In the genomic region with DNA sequence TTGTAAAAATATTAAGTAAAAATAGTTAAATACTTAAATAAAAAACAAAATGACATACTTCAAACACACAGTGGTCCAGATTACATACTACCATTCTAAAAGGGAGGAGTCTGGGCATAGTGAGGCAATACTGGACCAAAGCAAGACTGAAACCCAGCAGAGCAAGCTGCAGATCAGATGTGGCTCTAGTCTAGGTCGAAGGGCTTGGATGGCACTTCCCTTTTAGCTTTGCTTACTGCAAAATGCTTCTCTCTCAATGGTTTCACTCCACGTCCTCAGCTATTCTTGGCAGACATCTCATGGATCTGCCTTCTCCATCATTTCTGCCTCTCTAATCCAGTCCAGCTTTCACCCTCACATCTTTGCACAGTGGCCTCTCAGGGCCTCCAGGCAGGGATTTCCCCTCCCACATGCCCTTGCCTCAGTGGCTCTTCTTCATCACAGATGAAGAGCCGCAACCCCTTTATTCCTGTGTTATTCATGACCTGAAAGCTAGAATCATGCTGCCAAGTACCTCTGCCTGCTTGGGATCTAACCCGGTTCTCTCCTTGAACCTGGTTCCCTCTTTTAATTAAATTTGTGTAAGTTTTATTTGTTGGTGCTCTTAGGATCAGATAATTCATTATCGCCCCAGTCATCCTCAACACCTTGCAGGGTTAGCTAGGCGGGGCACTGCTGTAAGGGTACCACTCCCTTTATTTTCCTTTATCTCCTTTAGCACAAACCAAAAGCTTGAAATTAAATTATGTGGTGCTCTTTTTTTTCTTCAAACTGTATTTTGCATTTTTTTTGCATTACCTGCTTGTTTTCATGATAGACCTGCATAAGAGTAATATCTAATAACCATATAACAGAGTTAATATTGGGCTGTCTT, we compare ENCODE assay signal across 23 mouse cellular contexts. TPM values are rescaled to one million over a fixed set of nuclear protein-coding genes. Genes with fewer than 3 reads are reported as not detected.
DNase-seq lines count a peak whose midpoint lies in the region; ATAC-seq and TF ChIP-seq lines count a peak whose summit lies in the region.
"Had no signal": no experiment of that assay in that cellular context is flagged by ENCODE, and none has a peak within 500 bp of the region (broad histone marks: within the 10 kb centered on the region; RNA-seq: fewer than 3 reads in every experiment).

No protein-coding gene starts in this region.

- no peaks in the 10 kb centered on the region; the same call in 1 of the 2 replicates for H3K4me1 ChIP-seq in bone marrow, adult 2 months (ENCODE audit: control insufficient read depth, insufficient read depth, low read length)
- H3K4me1 ChIP-seq in heart, embryonic 11.5 days (ENCODE audit: control insufficient read depth, insufficient read depth, low read length) = peaks cover 8% of the 10 kb centered on the region

- H3K27me3 ChIP-seq in heart, embryonic 11.5 days (ENCODE audit: control insufficient read depth, insufficient read depth, low read length) = no peaks in the 10 kb centered on the region
- H3K27me3 ChIP-seq: embryonic facial prominence, embryonic 12.5 days; heart, embryonic 12.5 days; neural tube, embryonic 12.5 days had no signal

- H3K9me3 ChIP-seq in heart, embryonic 11.5 days (replicated peaks; ENCODE audit: control insufficient read depth, low read length) = no peaks in the 10 kb centered on the region
- H3K9me3 ChIP-seq: neural tube, embryonic 12.5 days had no signal

- no peak for TF ChIP-seq CTCF in bone marrow, adult 2 months (IDR thresholded peaks at IDR 0.05; ENCODE audit: control insufficient read depth, insufficient read depth, low read length)

- H3K4me2 ChIP-seq in heart, embryonic 11.5 days = no peak overlapping the region
- H3K4me2 ChIP-seq: embryonic facial prominence, embryonic 12.5 days; heart, embryonic 12.5 days; midbrain, embryonic 11.5 days; neural tube, embryonic 12.5 days had no signal

- peak; percentile 81 for ATAC-seq in megakaryocyte progenitor cell, adult 5-6 weeks (replicated peaks; ENCODE audit: poor library complexity)
- ATAC-seq in heart, embryonic 11.5 days (replicated peaks; ENCODE audit: insufficient number of reproducible peaks, low FRiP score, low TSS enrichment) = no peak
- ATAC-seq: hindbrain, postnatal 0 days had no signal

- 64% methylated on average over 6 of the region's 6 CpGs for WGBS in bone marrow, adult 2 months
- 81% methylated on average over 6 of the region's 6 CpGs for WGBS in heart, embryonic 11.5 days (ENCODE audit: insufficient replicate concordance)

- no peaks in the 10 kb centered on the region for H3K36me3 ChIP-seq in heart, embryonic 11.5 days (ENCODE audit: control insufficient read depth, insufficient read depth, low read length)
- H3K36me3 ChIP-seq: embryonic facial prominence, embryonic 12.5 days; heart, embryonic 12.5 days; neural tube, embryonic 12.5 days had no signal

- DNase-seq in layer of hippocampus, adult 9-11 months = peak; percentile 15
- no peak for DNase-seq in layer of hippocampus, adult 9-10 months (ENCODE audit: low spot score)
- DNase-seq in liver = peak; percentile 79
- no peak for DNase-seq in frontal cortex, postnatal 10 days (ENCODE audit: low spot score in 2 of 2)
- no peak for DNase-seq in right cerebral cortex, adult 18-20 months
- DNase-seq: B cell, adult 2 months; cerebellum, adult 18-20 months; gastrocnemius, postnatal 36 days; heart, postnatal 36 days; kidney, adult 2 months; kidney, postnatal 14 days; lung, postnatal 10 days; thymus, adult 2 months had no signal

- H3K27ac ChIP-seq in bone marrow, adult 2 months (ENCODE audit: control insufficient read depth, insufficient read depth, low read depth, low read length, poor library complexity) = peak overlapping the region; percentile 75
- no peak overlapping the region for H3K27ac ChIP-seq in heart, embryonic 11.5 days (ENCODE audit: low read depth, low read length)
- H3K27ac ChIP-seq: embryonic facial prominence, embryonic 12.5 days; hindbrain, postnatal 0 days; neural tube, embryonic 12.5 days had no signal

- no peak overlapping the region for H3K9ac ChIP-seq in heart, embryonic 11.5 days (ENCODE audit: low read depth, low read length)
- H3K9ac ChIP-seq: embryonic facial prominence, embryonic 12.5 days; heart, embryonic 12.5 days; neural tube, embryonic 12.5 days had no signal

- no peak for TF ChIP-seq POLR2A in bone marrow, adult 2 months (IDR thresholded peaks at IDR 0.05; ENCODE audit: borderline replicate concordance, control insufficient read depth, low read depth, low read length)

- H3K4me3 ChIP-seq in bone marrow, adult 2 months (replicated peaks; ENCODE audit: control insufficient read depth, low read depth, low read length) = no peak overlapping the region
- no peak overlapping the region for H3K4me3 ChIP-seq in heart, embryonic 11.5 days (ENCODE audit: low read depth, low read length)
- H3K4me3 ChIP-seq: embryonic facial prominence, embryonic 12.5 days; heart, embryonic 12.5 days; neural tube, embryonic 12.5 days had no signal

RNA-seq across cellular contexts. Expression of gene Kbtbd12, which starts 1.6 kb away (rescaled TPM):
- polyA plus RNA-seq in bone marrow, adult 2 months (2011; ENCODE audit: insufficient read depth, insufficient read length, low replicate concordance, missing spikeins) = 2.1 and 2.7 TPM in 2 replicates
- total RNA-seq in megakaryocyte progenitor cell, adult 5-6 weeks (2015) = 0.17 and 0.37 TPM in 2 replicates
- 0.41 and 0.67 TPM in 2 replicates for total RNA-seq in megakaryocyte progenitor cell, adult 5-6 weeks (2017)
- 7.7 and 15.2 TPM in 2 replicates for polyA plus RNA-seq in heart, embryonic 11.5 days (2014; fragmentation: Nextera tagmentation; extraction: Ambion mirVana)
- total RNA-seq: monocyte, adult 5-6 weeks had no signal
- polyA plus RNA-seq: embryonic facial prominence, embryonic 12.5 days; forebrain, embryonic 11.5 days; midbrain, embryonic 11.5 days; neural tube, embryonic 12.5 days had no signal

Comparison
In these comparisons a context has a peak if more than half of its experiments do, and no peak if none do; other contexts are left out.
1. DNase-seq: peak in layer of hippocampus, adult 9-11 months (single experiment) and liver (single experiment); none in layer of hippocampus, adult 9-10 months (single experiment), frontal cortex, postnatal 10 days (0 of 2) and right cerebral cortex, adult 18-20 months (single experiment).